Mouse (Mus musculus): ENCODE data around the gene Gjc2.

DNA sequence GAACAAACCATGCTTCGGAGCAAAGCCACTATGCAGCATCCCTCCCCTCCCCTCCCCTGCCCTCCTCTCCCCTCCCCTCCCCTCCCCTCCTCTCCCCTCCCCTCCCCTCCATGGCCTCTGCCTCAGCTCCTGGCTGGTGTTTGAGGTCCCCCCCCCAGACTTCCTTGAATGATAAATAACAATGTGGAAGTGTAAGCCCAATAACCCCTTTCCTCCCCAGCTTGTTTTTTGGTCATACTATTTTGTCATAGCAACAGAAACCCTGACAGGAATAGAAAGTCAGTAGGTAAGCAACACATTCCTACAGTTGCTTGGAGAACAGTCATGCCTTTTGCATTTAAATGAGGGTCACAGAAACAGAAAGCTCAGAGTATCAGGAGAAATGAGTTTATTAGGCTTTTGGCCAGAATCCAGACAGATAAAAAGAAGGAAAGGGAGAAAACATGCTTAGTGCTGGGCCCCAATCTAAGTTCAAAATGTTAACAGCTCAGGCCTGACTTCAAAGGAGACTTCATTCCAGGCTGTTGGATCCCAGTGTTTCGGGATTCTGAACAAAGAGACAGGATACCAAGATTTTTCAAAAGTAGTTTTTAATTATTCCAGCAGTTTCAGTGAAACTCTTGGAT is 17.3 kb downstream of the Gjc2 start:
- TF ChIP-seq CTCF (IDR thresholded peaks at IDR 0.05; ENCODE audit: low read depth), result no peak
- no peak for TF ChIP-seq EP300 (optimal IDR thresholded peaks at IDR 0.05)
